Mouse (Mus musculus) intestine, postnatal 0 days (tissue): ENCODE data around the gene Slc9a9. TPM values are rescaled to one million over a fixed set of nuclear protein-coding genes. Genes with fewer than 3 reads are reported as not detected.

Source experiments
- ATAC-seq: fragments of 200-750 bp; cut with Nextera tagmentation; 2 replicates; pipeline ENCODE4 v1.8.0; 2017; ENCODE audit warnings: mild to moderate bottlenecking, moderate TSS enrichment, moderate library complexity
- H3K27ac ChIP-seq: fragments of 300-500 bp; sonication (generic); 2 replicates; pipeline ENCODE4 v1.5.1; 2014; ENCODE audit warnings: mild to moderate bottlenecking, low read depth, low read length, moderate library complexity
- H3K27me3 ChIP-seq: fragments of 300-500 bp; sonication (generic); replicated peaks from 2 replicates; pipeline ENCODE4 v1.6.1; 2014; ENCODE audit warnings: low read length, mixed read lengths; ENCODE audit not compliant: control insufficient read depth, insufficient read depth
- H3K36me3 ChIP-seq: fragments of 300-500 bp; sonication (generic); 2 replicates; pipeline ENCODE4 v1.6.1; 2014; ENCODE audit warnings: mild to moderate bottlenecking, moderate library complexity; ENCODE audit not compliant: control insufficient read depth, insufficient read depth
- H3K4me1 ChIP-seq: fragments of 300-500 bp; sonication (generic); replicated peaks from 2 replicates; pipeline ENCODE4 v1.6.1; 2014; ENCODE audit warnings: antibody characterized with exemption, low read length, mixed read lengths; ENCODE audit not compliant: control insufficient read depth, insufficient read depth
- H3K4me2 ChIP-seq: fragments of 300-500 bp; sonication (generic); replicated peaks from 2 replicates; pipeline ENCODE4 v1.6.1; 2014; ENCODE audit warnings: low read depth, mild to moderate bottlenecking, moderate library complexity
- H3K4me3 ChIP-seq: fragments of 300-500 bp; sonication (generic); 2 replicates; pipeline ENCODE4 v1.5.1; 2014; ENCODE audit warnings: low read depth, low read length
- H3K9ac ChIP-seq: fragments of 300-500 bp; sonication (generic); 2 replicates; pipeline ENCODE4 v1.6.1; 2014; ENCODE audit warnings: mild to moderate bottlenecking, low read depth, low read length
- H3K9me3 ChIP-seq: fragments of 300-500 bp; sonication (generic); 2 replicates; pipeline ENCODE4 v1.6.1; 2016; ENCODE audit warnings: mixed run types; ENCODE audit not compliant: control insufficient read depth
- CTCF ChIP-seq: sonication (generic); IDR thresholded peaks from 2 replicates; pipeline ENCODE4 v1.5.1; 2016; ENCODE audit warnings: low read depth, mild to moderate bottlenecking, control low read depth, antibody characterized with exemption, moderate library complexity
- WGBS: fragments of 180-500 bp; shearing (Covaris S2); extraction: QIAGEN DNeasy Blood & Tissue Kit; methylation state at CpG from one replicate; pipeline ENCODE4 v1.1.7; 2014; 5-methylcytosine and 5-hydroxymethylcytosine counted together
- polyA plus RNA-seq: library from polyadenylated mRNA; unstranded; fragments of >200 nt; fragmentation: Nextera tagmentation; extraction: Ambion mirVana; gene quantifications from 2 replicates; pipeline ENCODE4 v1.2.1, GENCODE M21; 2015

Gene Slc9a9
- polyA plus RNA-seq, 1 experiment from 2014 or later: 1.0 TPM

- no peak for ATAC-seq
- Histone ChIP-seq H3K4me1 (no peaks in the 10 kb centered on the region), H3K27ac (no peak overlapping the region), H3K4me2 (no peak overlapping the region), H3K36me3 (no peaks in the 10 kb centered on the region), H3K9ac (no peak overlapping the region), H3K4me3 (no peak overlapping the region), H3K27me3 (no peaks in the 10 kb centered on the region), H3K9me3 (no peaks in the 10 kb centered on the region)
- no peak for TF ChIP-seq CTCF
- WGBS: 85% methylated on average over 7 of the region's 7 CpGs
Measured at GRCm38 (mm10) chr9:95160575-95161300, 491.0 kb downstream of the Slc9a9 start.

GRCm38 (mm10) chr9:95161699-95162098 lies 492.0 kb downstream of the Slc9a9 start:
- no peak for TF ChIP-seq CTCF
- Histone ChIP-seq H3K9ac (no peak overlapping the region), H3K36me3 (no peaks in the 10 kb centered on the region), H3K9me3 (no peaks in the 10 kb centered on the region), H3K4me1 (no peaks in the 10 kb centered on the region), H3K4me2 (no peak overlapping the region), H3K27me3 (no peaks in the 10 kb centered on the region), H3K4me3 (no peak overlapping the region), H3K27ac (no peak overlapping the region)
- no peak for ATAC-seq
- 77% methylated on average over 2 of the region's 2 CpGs for WGBS

GRCm38 (mm10) chr9:95166224-95166623 lies 496.5 kb downstream of the Slc9a9 start:
- Histone ChIP-seq H3K4me1 (no peaks in the 10 kb centered on the region), H3K27ac (no peak overlapping the region), H3K4me2 (no peak overlapping the region), H3K9ac (no peak overlapping the region), H3K9me3 (no peaks in the 10 kb centered on the region), H3K36me3 (no peaks in the 10 kb centered on the region), H3K27me3 (no peaks in the 10 kb centered on the region), H3K4me3 (no peak overlapping the region)
- no peak for ATAC-seq
- no peak for TF ChIP-seq CTCF
- 66% methylated on average over 4 of the region's 4 CpGs for WGBS

GRCm38 (mm10) chr9:95167806-95168205 lies 498.1 kb downstream of the Slc9a9 start:
- Histone ChIP-seq H3K4me1 (no peaks in the 10 kb centered on the region), H3K27me3 (no peaks in the 10 kb centered on the region), H3K9ac (no peak overlapping the region), H3K9me3 (no peaks in the 10 kb centered on the region), H3K27ac (no peak overlapping the region), H3K4me2 (no peak overlapping the region), H3K4me3 (no peak overlapping the region), H3K36me3 (no peaks in the 10 kb centered on the region)
- 59% methylated on average over 1 of the region's 1 CpGs for whole genome bisulfite sequencing
- no peak for ATAC-seq
- no peak for TF ChIP-seq CTCF

- H3K4me2 ChIP-seq: no peak overlapping the region
- ATAC-seq: no peak
- no peak overlapping the region for H3K9ac ChIP-seq
- H3K4me3 ChIP-seq: no peak overlapping the region
- no peak overlapping the region for H3K27ac ChIP-seq
- H3K4me1 ChIP-seq: no peaks in the 10 kb centered on the region
- no peaks in the 10 kb centered on the region for H3K36me3 ChIP-seq
- no peaks in the 10 kb centered on the region for H3K27me3 ChIP-seq
- no peak for TF ChIP-seq CTCF
- no peaks in the 10 kb centered on the region for H3K9me3 ChIP-seq
- 78% methylated on average over 13 of the region's 13 CpGs for WGBS
Measured at GRCm38 (mm10) chr9:95168487-95169008, 498.8 kb downstream of the Slc9a9 start.

GRCm38 (mm10) chr9:95178170-95178569 lies 508.5 kb downstream of the Slc9a9 start:
- WGBS: 67% methylated on average over 3 of the region's 3 CpGs
- ATAC-seq: no peak
- H3K27ac ChIP-seq: no peak overlapping the region
- no peaks in the 10 kb centered on the region for H3K27me3 ChIP-seq
- H3K36me3 ChIP-seq: no peaks in the 10 kb centered on the region
- no peaks in the 10 kb centered on the region for H3K9me3 ChIP-seq
- H3K4me3 ChIP-seq: no peak overlapping the region
- no peaks in the 10 kb centered on the region for H3K4me1 ChIP-seq
- H3K4me2 ChIP-seq: no peak overlapping the region
- no peak overlapping the region for H3K9ac ChIP-seq
- TF ChIP-seq CTCF: no peak
